ENCODE assay signal across 17 mouse cellular contexts in genomic region chr9:67091151-67091550, GRCm38 (mm10). TPM values are rescaled to one million over a fixed set of nuclear protein-coding genes. Genes with fewer than 3 reads are reported as not detected.
DNase-seq lines count a peak whose midpoint lies in the region; ATAC-seq lines count a peak whose summit lies in the region.
"Had no signal": no experiment of that assay in that cellular context is flagged by ENCODE, and none has a peak within 500 bp of the region (broad histone marks: within the 10 kb centered on the region; RNA-seq: fewer than 3 reads in every experiment).

No protein-coding gene starts in this region.

- DNase-seq in heart, adult 9 months (ENCODE audit: low spot score in 2 of 2) = no peak
- DNase-seq in urinary bladder, postnatal 36 days (ENCODE audit: low spot score in 2 of 2) = no peak
- DNase-seq: cerebellum, adult 11-12 months; cerebellum, postnatal 25 days; gastrocnemius, postnatal 14 days; kidney, adult 18-20 months; kidney, postnatal 36 days; layer of hippocampus, adult 9-11 months; right cerebral cortex, postnatal 25 days had no signal

- no peaks in the 10 kb centered on the region for H3K9me3 ChIP-seq in heart, embryonic 11.5 days (replicated peaks; ENCODE audit: control insufficient read depth, low read length)
- no peaks in the 10 kb centered on the region for H3K9me3 ChIP-seq in kidney, embryonic 16.5 days (ENCODE audit: low read length)
- H3K9me3 ChIP-seq in kidney, embryonic 14.5 days (ENCODE audit: control insufficient read depth, low read length) = no peaks in the 10 kb centered on the region
- H3K9me3 ChIP-seq in intestine, embryonic 15.5 days = no peaks in the 10 kb centered on the region
- no peaks in the 10 kb centered on the region; the same call in 1 of the 2 replicates for H3K9me3 ChIP-seq in stomach, embryonic 16.5 days (replicated peaks; ENCODE audit: control insufficient read depth, low read length)
- H3K9me3 ChIP-seq: hindbrain, embryonic 13.5 days; midbrain, embryonic 13.5 days; neural tube, embryonic 15.5 days had no signal

- ATAC-seq in heart, embryonic 11.5 days (replicated peaks; ENCODE audit: insufficient number of reproducible peaks, low FRiP score, low TSS enrichment) = no peak
- ATAC-seq in kidney, embryonic 16.5 days (ENCODE audit: low FRiP score, low TSS enrichment) = no peak
- ATAC-seq in kidney, embryonic 14.5 days (ENCODE audit: low FRiP score, low TSS enrichment) = no peak
- ATAC-seq in intestine, embryonic 15.5 days = peak; percentile 57
- no peak for ATAC-seq in stomach, embryonic 16.5 days (ENCODE audit: insufficient read depth, low FRiP score)
- ATAC-seq: midbrain, embryonic 13.5 days had no signal

- 92% methylated on average over 11 of the region's 11 CpGs for WGBS in heart, embryonic 11.5 days (ENCODE audit: insufficient replicate concordance)
- 87% methylated on average over 11 of the region's 11 CpGs for WGBS in kidney, embryonic 16.5 days
- WGBS in kidney, embryonic 14.5 days = 91% methylated on average over 11 of the region's 11 CpGs
- WGBS in intestine, embryonic 15.5 days = 73% methylated on average over 11 of the region's 11 CpGs
- 75% methylated on average over 11 of the region's 11 CpGs for WGBS in stomach, embryonic 16.5 days

- H3K4me2 ChIP-seq in heart, embryonic 11.5 days = no peak overlapping the region
- no peak overlapping the region for H3K4me2 ChIP-seq in kidney, embryonic 16.5 days (replicated peaks; ENCODE audit: low read depth, low read length)
- H3K4me2 ChIP-seq in kidney, embryonic 14.5 days (replicated peaks; ENCODE audit: low read depth, low read length) = no peak overlapping the region
- peak overlapping the region; percentile 22; the same call in 1 of the 2 replicates for H3K4me2 ChIP-seq in intestine, embryonic 15.5 days (replicated peaks)
- H3K4me2 ChIP-seq in stomach, embryonic 16.5 days (ENCODE audit: low read depth, low read length) = peak overlapping the region; percentile 12; the same call in 1 of the 2 replicates
- H3K4me2 ChIP-seq: hindbrain, embryonic 13.5 days; midbrain, embryonic 13.5 days; neural tube, embryonic 15.5 days had no signal

- no peaks in the 10 kb centered on the region for H3K27me3 ChIP-seq in heart, embryonic 11.5 days (ENCODE audit: control insufficient read depth, insufficient read depth, low read length)
- no peaks in the 10 kb centered on the region for H3K27me3 ChIP-seq in kidney, embryonic 16.5 days (ENCODE audit: insufficient read depth, low read length)
- no peaks in the 10 kb centered on the region for H3K27me3 ChIP-seq in kidney, embryonic 14.5 days (ENCODE audit: control insufficient read depth, insufficient read depth, low read length)
- no peaks in the 10 kb centered on the region for H3K27me3 ChIP-seq in intestine, embryonic 15.5 days (replicated peaks)
- no peaks in the 10 kb centered on the region for H3K27me3 ChIP-seq in stomach, embryonic 16.5 days (ENCODE audit: control insufficient read depth, insufficient read depth, low read length)
- H3K27me3 ChIP-seq: hindbrain, embryonic 13.5 days; midbrain, embryonic 13.5 days; neural tube, embryonic 15.5 days had no signal

- H3K9ac ChIP-seq in heart, embryonic 11.5 days (ENCODE audit: low read depth, low read length) = no peak overlapping the region
- H3K9ac ChIP-seq in kidney, embryonic 16.5 days (replicated peaks; ENCODE audit: low read length) = no peak overlapping the region
- no peak overlapping the region for H3K9ac ChIP-seq in kidney, embryonic 14.5 days (ENCODE audit: low read depth, low read length)
- no peak overlapping the region for H3K9ac ChIP-seq in intestine, embryonic 15.5 days
- peak overlapping the region; percentile 16; the same call in 1 of the 2 replicates for H3K9ac ChIP-seq in stomach, embryonic 16.5 days (ENCODE audit: low read length)
- H3K9ac ChIP-seq: hindbrain, embryonic 13.5 days; midbrain, embryonic 13.5 days; neural tube, embryonic 15.5 days had no signal

- no peaks in the 10 kb centered on the region for H3K36me3 ChIP-seq in heart, embryonic 11.5 days (ENCODE audit: control insufficient read depth, insufficient read depth, low read length)
- no peaks in the 10 kb centered on the region for H3K36me3 ChIP-seq in kidney, embryonic 16.5 days (ENCODE audit: insufficient read depth, low read length)
- H3K36me3 ChIP-seq in kidney, embryonic 14.5 days (ENCODE audit: control insufficient read depth, insufficient read depth, low read length) = no peaks in the 10 kb centered on the region
- no peaks in the 10 kb centered on the region for H3K36me3 ChIP-seq in intestine, embryonic 15.5 days
- no peaks in the 10 kb centered on the region for H3K36me3 ChIP-seq in stomach, embryonic 16.5 days (ENCODE audit: control insufficient read depth, insufficient read depth, low read length)
- H3K36me3 ChIP-seq: hindbrain, embryonic 13.5 days; midbrain, embryonic 13.5 days; neural tube, embryonic 15.5 days had no signal

- H3K27ac ChIP-seq in heart, embryonic 11.5 days (ENCODE audit: low read depth, low read length) = peak overlapping the region; percentile 36; the same call in 1 of the 2 replicates
- peak overlapping the region; percentile 77; the same call in 1 of the 2 replicates for H3K27ac ChIP-seq in kidney, embryonic 16.5 days (ENCODE audit: low read length)
- H3K27ac ChIP-seq in kidney, embryonic 14.5 days (ENCODE audit: low read depth, low read length) = no peak overlapping the region
- H3K27ac ChIP-seq in intestine, embryonic 15.5 days = peak overlapping the region; percentile 36
- H3K27ac ChIP-seq in stomach, embryonic 16.5 days (ENCODE audit: low read length) = peak overlapping the region; percentile 84
- H3K27ac ChIP-seq: hindbrain, embryonic 13.5 days; midbrain, embryonic 13.5 days; neural tube, embryonic 15.5 days had no signal

- peaks cover 9% of the 10 kb centered on the region for H3K4me1 ChIP-seq in heart, embryonic 11.5 days (ENCODE audit: control insufficient read depth, insufficient read depth, low read length)
- peaks cover 22% of the 10 kb centered on the region for H3K4me1 ChIP-seq in kidney, embryonic 16.5 days (ENCODE audit: insufficient read depth, low read length)
- H3K4me1 ChIP-seq in kidney, embryonic 14.5 days (ENCODE audit: control insufficient read depth, insufficient read depth, low read length) = peaks cover 9% of the 10 kb centered on the region
- peaks cover 21% of the 10 kb centered on the region; the same call in 1 of the 2 replicates for H3K4me1 ChIP-seq in intestine, embryonic 15.5 days (replicated peaks)
- H3K4me1 ChIP-seq in stomach, embryonic 16.5 days (ENCODE audit: control insufficient read depth, insufficient read depth, low read length) = peaks cover 19% of the 10 kb centered on the region
- H3K4me1 ChIP-seq: midbrain, embryonic 13.5 days had no signal

- H3K4me3 ChIP-seq in heart, embryonic 11.5 days (ENCODE audit: low read depth, low read length) = no peak overlapping the region
- no peak overlapping the region for H3K4me3 ChIP-seq in kidney, embryonic 16.5 days (ENCODE audit: low read length)
- no peak overlapping the region for H3K4me3 ChIP-seq in kidney, embryonic 14.5 days (ENCODE audit: low read length)
- no peak overlapping the region for H3K4me3 ChIP-seq in intestine, embryonic 15.5 days (replicated peaks)
- H3K4me3 ChIP-seq in stomach, embryonic 16.5 days (replicated peaks; ENCODE audit: low read length) = no peak overlapping the region
- H3K4me3 ChIP-seq: hindbrain, embryonic 13.5 days; midbrain, embryonic 13.5 days; neural tube, embryonic 15.5 days had no signal

RNA-seq across cellular contexts. Expression of gene Tpm1, which starts 41.9 kb away (rescaled TPM):
- 4,955 and 5,093 TPM in 2 replicates for polyA plus RNA-seq in heart, embryonic 11.5 days (2014; fragmentation: Nextera tagmentation; extraction: Ambion mirVana)
- polyA plus RNA-seq in kidney, embryonic 16.5 days (2015; fragmentation: Nextera tagmentation; extraction: Ambion mirVana) = 578 and 635 TPM in 2 replicates
- 395 and 422 TPM in 2 replicates for polyA plus RNA-seq in kidney, embryonic 14.5 days (2014; fragmentation: Nextera tagmentation; extraction: Ambion mirVana)
- polyA plus RNA-seq in intestine, embryonic 15.5 days (2015; fragmentation: Nextera tagmentation; extraction: Ambion mirVana) = 994 and 1,099 TPM in 2 replicates
- 1,286 and 1,473 TPM in 2 replicates for polyA plus RNA-seq in stomach, embryonic 16.5 days (2015; fragmentation: Nextera tagmentation; extraction: Ambion mirVana)

Comparison
In these comparisons a context has a peak if more than half of its experiments do, and no peak if none do; other contexts are left out.
1. H3K4me2 ChIP-seq: peak in intestine, embryonic 15.5 days (single experiment) and stomach, embryonic 16.5 days (single experiment); none in heart, embryonic 11.5 days (single experiment), kidney, embryonic 16.5 days (single experiment) and kidney, embryonic 14.5 days (single experiment).